Mouse (Mus musculus) cerebellum, adult 9-11 months (tissue): ENCODE data around the gene Borcs8.

ENCODE experiments used
- DNase-seq: peaks from one replicate; pipeline ENCODE4 v3.0.0; 2022

Gene Borcs8

DNA sequence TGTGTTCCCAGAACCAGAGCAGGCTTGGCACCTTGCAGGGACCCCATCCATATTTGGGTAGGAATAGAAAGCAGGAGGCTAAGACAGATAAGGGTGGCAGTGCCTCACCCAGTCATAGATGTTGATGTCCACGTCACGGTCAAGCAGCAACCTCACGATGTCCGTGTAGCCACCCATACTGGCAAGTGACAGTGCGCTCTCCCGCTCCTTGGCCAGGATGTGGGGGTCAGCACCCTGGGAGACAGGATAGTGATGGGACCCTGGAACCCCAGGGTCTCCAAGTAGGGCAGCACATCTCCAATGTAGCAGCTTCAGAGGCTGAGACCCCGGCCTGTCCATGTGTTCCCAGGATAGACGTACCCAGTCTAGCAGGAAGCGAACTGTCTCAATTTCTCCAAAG is 4.4 kb upstream of the Borcs8 start:
- DNase-seq = no peak

DNA sequence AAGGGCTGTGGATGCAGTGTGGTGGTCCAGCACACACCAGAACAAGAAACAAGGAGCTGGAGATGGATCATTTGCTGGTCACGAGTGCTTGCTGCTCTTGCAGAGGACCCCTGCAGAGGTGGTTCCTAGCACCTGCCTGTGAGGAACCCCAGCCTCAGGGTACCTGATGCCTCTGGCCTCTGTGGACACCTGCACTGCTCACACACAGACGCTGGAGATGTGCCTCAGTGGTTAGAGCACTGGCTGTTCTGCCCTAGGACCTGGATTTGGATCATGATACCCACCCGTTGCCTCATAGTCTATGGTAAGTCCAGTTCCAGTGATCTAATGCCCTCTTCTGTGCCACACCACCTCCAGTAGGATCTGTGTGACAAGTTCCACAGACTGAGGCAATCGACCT is 2.7 kb upstream of the Borcs8 start:
- no peak for DNase-seq

- DNase-seq = no peak
These were observed 1.4 kb upstream of the Borcs8 start for GRCm38 (mm10) chr8:70137890-70138289.

GRCm38 (mm10) chr8:70139981-70140380 is 682 bp downstream of the Borcs8 start:
- no peak for DNase-seq

DNA sequence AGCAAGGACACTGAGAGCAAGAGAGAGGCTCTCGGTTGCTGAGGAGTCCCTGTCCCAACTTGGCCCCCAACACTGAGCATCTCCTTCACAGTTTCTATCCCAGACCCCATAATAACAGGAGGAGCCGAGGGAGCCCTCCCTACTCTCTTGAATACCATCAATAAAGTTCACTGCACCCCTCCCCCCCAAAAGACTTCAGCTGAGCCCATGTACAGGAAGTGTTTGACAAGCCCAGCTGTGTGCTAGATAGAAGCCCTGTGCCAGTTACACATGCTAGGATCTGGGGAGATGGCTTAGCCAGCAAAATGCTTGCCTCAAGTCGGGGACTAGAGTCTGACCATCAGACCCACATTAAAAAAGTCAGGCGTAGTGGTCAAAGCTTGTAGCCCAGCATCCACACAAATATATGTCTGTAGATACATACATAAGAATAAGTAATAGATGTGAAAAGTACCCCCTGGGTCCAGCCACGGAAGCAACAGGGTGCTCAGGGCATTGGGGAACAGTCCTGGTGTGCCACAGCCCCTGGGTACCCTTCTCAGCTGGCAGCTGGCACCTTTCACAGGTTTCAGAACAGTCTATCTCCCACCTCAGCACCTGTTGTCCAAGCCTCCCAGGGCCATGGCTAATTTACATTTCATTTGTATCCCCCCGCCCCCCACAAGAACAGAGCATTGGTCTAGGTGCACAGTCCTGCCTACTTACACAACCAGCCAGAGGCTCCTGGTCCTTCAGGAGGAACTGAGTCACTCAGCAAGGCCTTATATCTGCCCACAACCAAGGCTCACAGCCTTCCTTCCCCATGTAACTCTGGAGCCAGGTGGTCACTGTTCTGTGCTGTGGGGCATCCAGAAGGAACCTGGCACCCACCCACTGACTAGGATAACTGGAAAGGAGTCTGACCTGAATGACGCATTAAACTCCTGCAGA is 8.6 kb downstream of the Borcs8 start:
- DNase-seq = no peak

- no peak for DNase-seq
These were observed 10.9 kb downstream of the Borcs8 start for GRCm38 (mm10) chr8:70150158-70150557.

DNA sequence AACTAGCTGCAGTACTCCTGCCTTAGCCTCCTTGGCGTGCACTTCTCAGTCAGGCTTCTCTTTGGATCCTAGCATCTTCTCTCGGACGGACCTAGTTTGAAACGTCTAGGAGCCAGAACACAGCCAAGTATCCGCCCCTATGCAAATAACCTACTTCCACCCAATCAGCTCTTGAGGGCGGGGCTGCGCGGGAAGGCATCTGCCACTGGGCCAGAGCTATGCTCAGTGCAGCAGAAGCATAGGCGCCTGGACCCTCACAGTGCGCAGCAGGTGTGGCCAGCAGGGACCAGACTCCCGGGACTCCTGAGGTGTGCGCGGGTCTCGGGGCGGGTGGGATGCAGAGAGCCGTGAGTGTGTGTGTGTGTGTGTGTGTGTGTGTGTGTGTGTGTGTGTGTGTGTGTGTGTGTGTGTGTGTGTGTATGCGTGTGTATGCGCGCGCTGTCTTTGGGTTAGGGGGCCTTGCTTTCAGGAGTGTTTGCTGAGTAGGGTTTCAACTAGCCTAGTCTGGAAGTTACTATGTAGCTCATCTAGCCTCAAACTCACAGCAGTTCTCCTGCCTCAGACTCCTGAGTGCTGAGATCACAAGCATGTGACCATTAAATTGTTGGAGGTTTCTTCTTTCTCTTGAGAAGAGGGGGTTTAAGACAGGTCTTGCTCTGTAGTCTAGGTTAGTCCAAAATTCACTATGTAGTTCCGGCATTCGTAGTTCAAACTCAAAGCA is 13.4 kb downstream of the Borcs8 start:
- no peak for DNase-seq

DNA sequence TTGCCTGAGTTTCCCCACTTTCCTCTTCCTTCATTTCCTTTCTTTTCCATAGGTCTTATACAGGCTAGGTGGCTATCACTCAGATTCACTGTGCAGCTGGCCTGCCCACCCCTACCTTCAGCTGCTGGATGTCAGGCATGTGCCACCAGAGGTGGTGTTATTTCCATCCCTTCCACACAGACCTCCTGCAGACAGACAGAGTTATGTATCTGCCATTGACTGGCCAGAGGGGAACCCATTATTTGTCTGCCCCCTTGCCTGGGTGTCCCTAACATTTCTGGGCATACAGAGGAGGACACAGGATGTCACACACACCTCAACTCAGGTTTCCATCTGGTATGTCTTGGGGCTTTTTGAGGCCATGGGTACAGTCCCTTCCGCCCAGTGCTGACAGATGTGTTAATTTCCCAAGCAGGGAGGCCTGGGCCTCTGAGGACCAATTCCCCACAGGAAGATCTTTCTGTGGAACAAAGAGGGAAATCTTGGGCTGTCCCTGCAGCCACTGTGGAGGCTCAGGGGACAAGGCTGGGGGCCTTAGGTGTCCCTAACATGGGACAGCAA is 18.0 kb downstream of the Borcs8 start:
- no peak for DNase-seq

GRCm38 (mm10) chr8:70158069-70158853 is 19.0 kb downstream of the Borcs8 start:
- DNase-seq = peak; percentile 44

GRCm38 (mm10) chr8:70159211-70159610 is 19.9 kb downstream of the Borcs8 start:
- no peak for DNase-seq

DNA sequence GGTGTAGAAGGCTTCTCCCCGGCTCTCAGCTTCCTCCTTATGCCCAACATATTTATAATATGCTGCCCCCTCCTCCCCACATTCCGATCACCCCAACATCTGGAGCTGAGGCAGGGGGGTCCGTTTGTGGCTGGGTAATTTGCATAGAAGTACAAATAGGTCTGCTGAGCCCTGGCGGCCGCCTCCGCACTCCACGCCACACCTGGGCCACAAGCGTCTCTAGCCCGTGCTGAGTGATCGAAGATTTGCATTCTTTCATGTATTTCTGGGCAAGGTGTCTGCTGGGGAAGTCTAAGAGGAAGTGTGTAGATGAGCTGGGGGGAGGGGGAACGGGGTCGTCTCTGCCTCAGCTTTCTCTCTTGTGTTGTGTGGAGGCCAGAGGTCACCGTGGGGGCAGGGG is 20.7 kb downstream of the Borcs8 start:
- no peak for DNase-seq

GRCm38 (mm10) chr8:70163316-70163715 is 24.0 kb downstream of the Borcs8 start:
- DNase-seq = no peak

GRCm38 (mm10) chr8:70166504-70167110 is 27.3 kb downstream of the Borcs8 start:
- peak; percentile 52 for DNase-seq

DNA sequence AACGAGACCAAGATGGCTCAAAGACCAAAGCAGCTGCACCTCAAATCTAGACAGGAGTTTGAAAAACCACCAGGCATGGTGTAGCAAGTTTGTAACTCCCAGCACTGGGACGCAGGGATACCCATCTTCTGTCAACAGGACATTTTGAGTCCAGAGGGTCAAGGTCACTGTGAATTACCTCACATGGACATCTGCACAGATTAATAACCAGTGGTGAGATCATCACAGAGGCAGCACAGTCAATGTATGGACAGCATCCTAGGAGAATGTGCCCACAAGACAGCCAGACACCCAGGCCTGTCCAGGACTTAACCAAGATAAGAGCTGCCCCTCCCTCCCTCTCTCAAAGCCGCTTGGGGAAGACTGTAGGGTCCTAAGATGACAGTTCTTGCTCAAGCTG is 30.8 kb downstream of the Borcs8 start:
- no peak for DNase-seq

- no peak for DNase-seq
These were observed 31.4 kb downstream of the Borcs8 start for GRCm38 (mm10) chr8:70170748-70171147.

GRCm38 (mm10) chr8:70171240-70171639 is 31.9 kb downstream of the Borcs8 start:
- no peak for DNase-seq

DNA sequence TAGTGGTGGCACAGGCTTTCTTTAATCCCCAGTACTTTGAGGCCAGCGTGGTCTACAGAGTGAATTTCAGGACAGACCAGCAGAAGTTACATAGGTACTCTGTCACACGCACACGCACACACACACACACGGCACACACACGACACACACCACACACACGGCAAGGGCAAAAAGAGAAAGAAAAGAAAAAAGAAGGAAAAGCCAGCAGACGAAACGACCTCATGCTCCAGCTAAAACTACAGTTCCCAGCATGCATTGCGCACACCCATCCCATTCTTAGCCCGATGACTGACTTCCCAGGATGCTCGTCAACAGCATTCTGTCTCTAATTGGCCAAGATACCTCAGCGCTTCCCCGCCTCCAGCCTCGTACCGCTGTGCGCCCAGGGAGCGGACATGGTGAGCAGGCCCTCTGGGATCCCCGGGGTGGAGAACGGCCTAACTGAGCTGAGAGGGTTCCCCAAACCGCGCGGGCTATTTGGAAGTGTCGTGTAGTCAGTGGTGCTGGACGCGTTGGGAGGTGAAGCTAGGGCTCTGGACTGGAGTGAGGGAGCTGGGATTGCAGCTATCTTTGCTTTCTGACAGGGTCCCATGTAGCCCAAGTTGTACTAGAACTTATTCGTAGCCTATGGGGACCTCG is 32.9 kb downstream of the Borcs8 start, which contains the start of gene Tmem161a:
Gene Tmem161a (plus strand): TSS at position 314 of the 639 bp plus-strand sequence.
- peak; percentile 93 for DNase-seq

DNA sequence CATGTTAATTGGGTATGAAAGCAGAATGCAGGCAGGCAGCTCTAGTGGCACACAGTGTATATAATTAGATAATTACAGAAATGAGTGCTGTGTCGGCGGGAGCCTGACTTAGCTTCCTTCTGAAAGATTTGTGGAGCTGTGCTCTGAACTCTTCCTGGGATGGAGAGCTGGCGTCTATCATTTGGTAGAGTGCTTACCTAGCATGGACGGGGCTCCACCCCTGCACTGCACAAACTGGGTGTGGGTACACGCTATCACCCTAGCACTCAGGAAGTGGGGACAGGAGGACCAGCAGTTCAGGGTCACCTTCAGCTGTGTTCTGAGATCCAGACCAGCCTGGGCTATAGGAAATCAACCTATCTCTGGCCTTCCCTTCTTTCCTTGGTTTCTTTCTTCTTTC is 34.0 kb downstream of the Borcs8 start:
- DNase-seq = no peak

- DNase-seq = no peak
These were observed 34.8 kb downstream of the Borcs8 start for GRCm38 (mm10) chr8:70174079-70174478.

DNA sequence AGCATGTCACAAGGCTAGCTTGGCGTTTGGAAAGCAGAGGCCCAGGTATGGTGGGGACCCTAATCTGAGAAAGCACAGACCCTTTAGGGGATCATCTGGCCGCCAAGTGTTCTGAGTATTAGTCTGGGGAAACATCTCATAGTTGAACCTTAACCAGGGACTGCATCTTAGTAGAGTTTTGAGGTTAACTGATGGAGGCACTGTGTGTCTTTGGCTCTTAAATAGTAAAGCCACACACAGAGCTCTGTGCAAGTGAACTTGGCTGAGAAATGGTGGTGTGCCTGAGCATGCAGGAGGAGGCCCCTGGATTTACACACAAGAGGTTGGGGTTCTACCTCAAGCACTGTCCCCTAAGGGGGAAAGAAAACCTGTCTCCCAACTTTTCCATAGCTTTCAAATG is 38.9 kb downstream of the Borcs8 start:
- DNase-seq = no peak

DNA sequence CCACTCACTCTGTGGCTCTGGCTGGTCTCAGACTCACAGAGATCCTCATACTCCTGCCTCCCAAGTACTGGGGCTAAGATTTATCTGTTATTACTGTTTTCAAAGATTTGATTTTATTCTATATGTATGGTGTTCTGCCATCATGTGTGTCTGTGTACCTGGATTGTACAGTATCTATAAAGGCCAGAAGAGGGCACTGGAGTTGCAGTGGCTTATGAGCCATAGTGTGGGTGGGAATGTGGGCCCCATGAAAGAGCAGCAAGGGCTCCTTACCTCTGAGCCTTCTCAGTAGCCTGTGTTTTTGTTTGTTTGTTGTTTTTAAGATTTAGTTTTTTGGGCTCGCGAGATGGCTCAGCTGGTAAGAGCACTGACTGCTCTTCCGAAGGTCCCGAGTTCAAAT is 39.8 kb downstream of the Borcs8 start:
- no peak for DNase-seq
